In the genomic region with DNA sequence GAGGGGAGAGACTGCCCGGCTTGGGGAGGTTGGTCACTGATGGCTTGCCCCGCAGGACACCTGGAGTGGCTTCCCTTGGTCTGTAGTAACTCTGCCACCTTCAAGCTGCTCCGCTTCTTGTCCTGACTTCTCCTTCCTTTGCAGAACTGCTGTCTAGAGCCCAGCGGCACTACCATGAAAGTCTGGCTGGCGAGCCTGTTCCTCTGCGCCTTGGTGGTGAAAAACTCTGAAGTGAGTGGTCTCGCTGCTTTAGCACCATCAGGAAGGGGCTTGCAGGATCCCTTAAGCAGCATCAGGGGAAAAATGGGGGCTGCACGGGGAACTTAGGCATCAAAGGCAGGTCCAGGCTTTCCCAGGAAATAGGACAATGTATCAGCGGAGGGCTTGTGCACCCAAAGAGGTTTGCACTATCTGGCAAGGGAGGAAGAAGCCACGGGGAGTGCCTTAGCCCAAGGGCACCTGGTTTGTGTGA, we compare ENCODE assay signal across 8 mouse cellular contexts. TPM values are rescaled to one million over a fixed set of nuclear protein-coding genes. Genes with fewer than 3 reads are reported as not detected.
DNase-seq lines count a peak whose midpoint lies in the region; ATAC-seq and TF ChIP-seq lines count a peak whose summit lies in the region.

No protein-coding gene starts in this region.

- WGBS in liver, adult 2 months = 15% methylated on average over 10 of the region's 10 CpGs
- 6% methylated on average over 10 of the region's 10 CpGs for WGBS in embryonic facial prominence, embryonic 11.5 days
- 7% methylated on average over 10 of the region's 10 CpGs for WGBS in hindbrain, embryonic 13.5 days

- ATAC-seq in embryonic facial prominence, embryonic 11.5 days (replicated peaks; ENCODE audit: insufficient number of reproducible peaks, low FRiP score, low TSS enrichment, low read depth) = peak; percentile 30
- peak; percentile 10; the same call in 1 of the 2 replicates for ATAC-seq in hindbrain, embryonic 13.5 days (ENCODE audit: low FRiP score)
- ATAC-seq in megakaryocyte, adult 5-6 weeks (ENCODE audit: poor library complexity, severe bottlenecking) = peak; percentile 61

- H3K9ac ChIP-seq in liver, adult 2 months (ENCODE audit: low read depth, low read length) = peak overlapping the region; percentile 59
- H3K9ac ChIP-seq in embryonic facial prominence, embryonic 11.5 days (replicated peaks; ENCODE audit: low read length) = peak overlapping the region; percentile 67
- peak overlapping the region; percentile 79 for H3K9ac ChIP-seq in hindbrain, embryonic 13.5 days

- TF ChIP-seq POLR2A in liver, adult 2 months (IDR thresholded peaks at IDR 0.05; ENCODE audit: extremely low read depth, insufficient read depth, low read length) = no peak

- peaks cover 12% of the 10 kb centered on the region for H3K4me1 ChIP-seq in liver, adult 2 months (ENCODE audit: control insufficient read depth, insufficient read depth, low read length)
- no peaks in the 10 kb centered on the region for H3K4me1 ChIP-seq in embryonic facial prominence, embryonic 11.5 days (ENCODE audit: control insufficient read depth, insufficient read depth, low read length)
- H3K4me1 ChIP-seq in hindbrain, embryonic 13.5 days (replicated peaks) = peaks cover 15% of the 10 kb centered on the region

- H3K27me3 ChIP-seq in liver, adult 2 months (ENCODE audit: control insufficient read depth, insufficient read depth, low read length) = peaks cover 7% of the 10 kb centered on the region; the same call in 1 of the 2 replicates
- no peaks in the 10 kb centered on the region for H3K27me3 ChIP-seq in embryonic facial prominence, embryonic 11.5 days (ENCODE audit: control insufficient read depth, insufficient read depth, low read length)
- H3K27me3 ChIP-seq in hindbrain, embryonic 13.5 days = peaks cover 10% of the 10 kb centered on the region

- no peak overlapping the region for H3K27ac ChIP-seq in liver, adult 2 months (replicated peaks; ENCODE audit: insufficient read depth, low read depth, low read length)
- H3K27ac ChIP-seq in embryonic facial prominence, embryonic 11.5 days (replicated peaks; ENCODE audit: low read depth, low read length) = no peak overlapping the region
- H3K27ac ChIP-seq in hindbrain, embryonic 13.5 days = no peak overlapping the region

- no peaks in the 10 kb centered on the region for H3K79me2 ChIP-seq in liver, adult 2 months (ENCODE audit: control insufficient read depth, insufficient read depth, low read length)

- H3K36me3 ChIP-seq in liver, adult 2 months (ENCODE audit: control insufficient read depth, insufficient read depth, low read length) = no peaks in the 10 kb centered on the region
- no peaks in the 10 kb centered on the region for H3K36me3 ChIP-seq in embryonic facial prominence, embryonic 11.5 days (replicated peaks; ENCODE audit: control insufficient read depth, insufficient read depth, low read depth, low read length)
- H3K36me3 ChIP-seq in hindbrain, embryonic 13.5 days = no peaks in the 10 kb centered on the region

- no peak for DNase-seq in liver, adult 2 months (ENCODE audit: extremely low read depth, low read depth, low spot score)
- no peak for DNase-seq in liver
- DNase-seq in embryonic facial prominence, embryonic 11.5 days (ENCODE audit: low spot score) = peak; percentile 46
- DNase-seq in adrenal gland, adult 2 months = no peak
- no peak for DNase-seq in thymus, postnatal 0 days (ENCODE audit: low spot score)
- no peak for DNase-seq in left cerebral cortex, adult 9 months (ENCODE audit: low spot score in 2 of 2)

- H3K9me3 ChIP-seq in embryonic facial prominence, embryonic 11.5 days (replicated peaks; ENCODE audit: control insufficient read depth, low read length) = no peaks in the 10 kb centered on the region
- H3K9me3 ChIP-seq in hindbrain, embryonic 13.5 days = no peaks in the 10 kb centered on the region

- peak overlapping the region; percentile 88 for H3K4me2 ChIP-seq in embryonic facial prominence, embryonic 11.5 days (ENCODE audit: low read depth, low read length)
- peak overlapping the region; percentile 89 for H3K4me2 ChIP-seq in hindbrain, embryonic 13.5 days

- H3K4me3 ChIP-seq in liver, adult 2 months (ENCODE audit: insufficient read depth, low read depth, low read length) = peak overlapping the region; percentile 62
- H3K4me3 ChIP-seq in embryonic facial prominence, embryonic 11.5 days (ENCODE audit: low read depth, low read length) = peak overlapping the region; percentile 46
- H3K4me3 ChIP-seq in hindbrain, embryonic 13.5 days = peak overlapping the region; percentile 52

- no peak for TF ChIP-seq CTCF in liver, adult 2 months (IDR thresholded peaks at IDR 0.05; ENCODE audit: low read depth, low read length)

RNA-seq across cellular contexts. Expression of a gene that starts 0.5 kb away (rescaled TPM):
- 1.2 and 2.1 TPM in 2 replicates for total RNA-seq in liver, adult 2 months (2014; rRNA removed)
- polyA plus RNA-seq in liver, adult 2 months (2012; rRNA removed) = 0.19 and 0.57 TPM in 2 replicates
- 0.83 and 1.0 TPM in 2 replicates for polyA plus RNA-seq in embryonic facial prominence, embryonic 11.5 days (2014; fragmentation: Nextera tagmentation; extraction: Ambion mirVana)
- polyA plus RNA-seq in hindbrain, embryonic 13.5 days (2015; fragmentation: Nextera tagmentation; extraction: Ambion mirVana) = 0.40 and 0.45 TPM in 2 replicates
- total RNA-seq in megakaryocyte, adult 5-6 weeks (2015) = 7.0 and 9.5 TPM in 2 replicates
- 16.8 and 17.1 TPM in 2 replicates for total RNA-seq in megakaryocyte, adult 5-6 weeks (2017)
- 10 to 100 TPM; 31.2 to 64.4 TPM for total RNA-seq in adrenal gland, adult 2 months (2021)
- polyA plus RNA-seq in adrenal gland, adult 2 months (2012; rRNA removed) = 1.8 and 1.9 TPM in 2 replicates
- polyA plus RNA-seq in thymus, postnatal 0 days (2015; fragmentation: Nextera tagmentation; extraction: Ambion mirVana) = 3.5 and 3.7 TPM in 2 replicates

RNA-seq across cellular contexts. Expression of a gene that starts 43.1 kb away (rescaled TPM):
- total RNA-seq in liver, adult 2 months (2014; rRNA removed) = 7.9 and 9.9 TPM in 2 replicates
- 5.0 and 7.9 TPM in 2 replicates for polyA plus RNA-seq in liver, adult 2 months (2012; rRNA removed)
- polyA plus RNA-seq in embryonic facial prominence, embryonic 11.5 days (2014; fragmentation: Nextera tagmentation; extraction: Ambion mirVana) = 47.1 and 58.4 TPM in 2 replicates
- 116 and 131 TPM in 2 replicates for polyA plus RNA-seq in hindbrain, embryonic 13.5 days (2015; fragmentation: Nextera tagmentation; extraction: Ambion mirVana)
- total RNA-seq in megakaryocyte, adult 5-6 weeks (2015) = 24.0 and 24.3 TPM in 2 replicates
- 50.1 and 61.1 TPM in 2 replicates for total RNA-seq in megakaryocyte, adult 5-6 weeks (2017)
- total RNA-seq in adrenal gland, adult 2 months (2021) = 10 to 100 TPM; 51.4 to 67.7 TPM
- polyA plus RNA-seq in adrenal gland, adult 2 months (2012; rRNA removed) = 41.7 and 42.8 TPM in 2 replicates
- polyA plus RNA-seq in thymus, postnatal 0 days (2015; fragmentation: Nextera tagmentation; extraction: Ambion mirVana) = 53.2 and 56.4 TPM in 2 replicates

Comparison
In these comparisons a context has a peak if more than half of its experiments do, and no peak if none do; other contexts are left out.
1. ATAC-seq: peak in every context shown above with its lines; median percentile 61 in megakaryocyte, adult 5-6 weeks; 30 in embryonic facial prominence, embryonic 11.5 days; 10 in hindbrain, embryonic 13.5 days.